Mouse (Mus musculus) heart, embryonic 10.5 days (tissue): ENCODE data around the gene Gm3500. TPM values are rescaled to one million over a fixed set of nuclear protein-coding genes. Genes with fewer than 3 reads are reported as not detected.
"Not testable (repeated sequence)": the region's sequence is repeated elsewhere in the genome, so short reads cannot be mapped to it uniquely, and the experiment has no call there.

Experiments
- DNase-seq: peaks from one replicate; pipeline ENCODE4 v3.0.0-alpha.2; 2017; ENCODE audit warnings: low spot score
- H3K27ac ChIP-seq: fragments of 300-500 bp; sonication (generic); 2 replicates; pipeline ENCODE4 v1.5.1; 2016; ENCODE audit warnings: mild to moderate bottlenecking
- H3K27me3 ChIP-seq: fragments of 300-500 bp; sonication (generic); 2 replicates; pipeline ENCODE4 v1.6.1; 2016; ENCODE audit warnings: mild to moderate bottlenecking; ENCODE audit not compliant: poor library complexity, insufficient read depth, severe bottlenecking
- H3K36me3 ChIP-seq: fragments of 300-500 bp; sonication (generic); 2 replicates; pipeline ENCODE4 v1.6.1; 2016; ENCODE audit warnings: mild to moderate bottlenecking, moderate library complexity
- H3K4me1 ChIP-seq: fragments of 300-500 bp; sonication (generic); 2 replicates; pipeline ENCODE4 v1.6.1; 2016; ENCODE audit warnings: mild to moderate bottlenecking
- H3K4me3 ChIP-seq: fragments of 300-500 bp; sonication (generic); 2 replicates; pipeline ENCODE4 v1.5.1; 2016; ENCODE audit warnings: mild to moderate bottlenecking, moderate library complexity
- H3K9me3 ChIP-seq: fragments of 300-500 bp; sonication (generic); 2 replicates; pipeline ENCODE4 v1.6.1; 2016; ENCODE audit warnings: mild to moderate bottlenecking, moderate library complexity
- WGBS: fragments of 180-500 bp; shearing (Covaris S2); methylation state at CpG from one replicate; pipeline ENCODE4 v1.1.7; 2016; 5-methylcytosine and 5-hydroxymethylcytosine counted together
- polyA plus RNA-seq: library from polyadenylated mRNA; unstranded; fragments of >200 nt; fragmentation: Nextera tagmentation; extraction: Ambion mirVana; gene quantifications from 2 replicates; pipeline ENCODE4 v1.2.1, GENCODE M21; 2016

The Gm3500 gene
- polyA plus RNA-seq = not detected in 2 replicates

DNA sequence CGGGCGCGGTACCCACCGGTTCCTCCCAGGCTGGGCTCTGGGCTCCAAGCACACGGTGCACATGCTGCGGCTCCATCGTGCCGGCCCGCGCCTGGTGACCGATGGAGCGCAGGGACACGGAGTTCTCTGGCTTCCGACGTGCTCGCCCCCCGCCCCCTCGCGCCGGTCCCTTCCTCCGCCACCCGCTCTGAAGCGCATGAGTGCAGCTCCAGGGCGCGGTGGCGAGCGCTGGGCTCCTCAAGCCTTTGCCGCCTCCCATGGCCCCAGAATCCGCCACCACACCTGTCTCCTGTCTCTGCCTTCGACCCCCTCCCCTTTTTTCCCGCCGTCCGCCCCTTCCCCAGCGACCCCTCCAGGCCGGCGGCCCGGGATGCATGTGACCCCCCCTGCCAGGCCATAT lies at the start of gene Gm3500:
Gene Gm3500 (minus strand): TSS at position 101 of the 400 bp plus-strand sequence.
- WGBS = no CpG with 5 or more reads among the region's 37 CpGs
- H3K36me3 ChIP-seq, DNase-seq, H3K27me3 ChIP-seq, H3K4me3 ChIP-seq, H3K4me1 ChIP-seq, H3K9me3 ChIP-seq, H3K27ac ChIP-seq: not testable (repeated sequence)

DNA sequence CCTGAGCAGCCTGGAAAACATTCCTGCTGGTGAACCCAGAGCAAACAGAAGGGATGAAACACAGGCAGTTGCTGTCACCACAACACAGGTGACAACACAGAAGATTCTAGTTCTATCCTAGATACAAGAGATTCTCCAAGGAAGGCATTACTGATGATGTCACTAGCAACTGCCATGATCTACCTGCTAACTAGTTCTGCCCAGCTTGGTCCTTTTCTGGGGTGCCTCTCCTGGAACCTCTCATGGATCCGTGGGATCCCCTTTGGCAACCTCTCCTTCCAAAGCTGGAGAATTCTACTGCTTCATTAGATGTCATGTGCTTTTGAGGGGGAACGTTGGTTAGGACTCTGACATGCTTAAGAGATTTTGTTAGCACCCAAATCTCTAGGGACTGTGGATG lies 54.0 kb downstream of the Gm3500 start, which contains the start of gene Gm3542:
Gene Gm3542 (minus strand): TSS at position 101 of the 400 bp plus-strand sequence.
- no CpG with 5 or more reads among the region's 2 CpGs for WGBS
- H3K4me1 ChIP-seq, H3K4me3 ChIP-seq, H3K36me3 ChIP-seq, H3K27me3 ChIP-seq, H3K27ac ChIP-seq, H3K9me3 ChIP-seq, DNase-seq: not testable (repeated sequence)

Other genes with a start within 250 kb of the Gm3500 start
- gene Gm3317, start 224.5 kb downstream of the Gm3500 start, polyA plus RNA-seq = not detected in 2 replicates
- gene Gm8271, start 203.3 kb downstream of the Gm3500 start, polyA plus RNA-seq = not detected in 2 replicates
- gene Gm3526, start 128.5 kb downstream of the Gm3500 start, polyA plus RNA-seq = not detected in 2 replicates
- not detected in 2 replicates for gene Gm3542, start 54.1 kb downstream of the Gm3500 start, polyA plus RNA-seq
- gene Gm3194, start 66.4 kb upstream of the Gm3500 start, polyA plus RNA-seq = 0.36 and 0.39 TPM in 2 replicates
- gene Gm8246, start 88.8 kb upstream of the Gm3500 start, polyA plus RNA-seq = not detected in 2 replicates
- gene Gm3187, start 95.2 kb upstream of the Gm3500 start, polyA plus RNA-seq = not detected in 2 replicates
- gene Gm3488, start 112.6 kb upstream of the Gm3500 start, polyA plus RNA-seq = 1.9 and 2.0 TPM in 2 replicates
- gene Gm3532, start 149.4 kb upstream of the Gm3500 start, polyA plus RNA-seq = not detected in 2 replicates
- gene Gm8265, start 244.0 kb upstream of the Gm3500 start, polyA plus RNA-seq = not detected in 2 replicates